Mouse (Mus musculus): Measurements from ENCODE around the gene Apoc2. TPM values are rescaled to one million over a fixed set of nuclear protein-coding genes. Genes with fewer than 3 reads are reported as not detected.
A peak's percentile ranks its signal among the peaks of the same experiment; 100 is the strongest.

Apoc2 gene
- not detected in 2 replicates for total RNA-seq (2012; rRNA removed)

GRCm38 (mm10) chr7:19677872-19678271 is at the start of gene Apoc2:
Gene Apoc2 (minus strand): TSS chr7:19677941.
- no peak within 1 kb of the TSS for H3K4me3 ChIP-seq (ENCODE audit: insufficient read depth in 1 of 2, low read depth in 1 of 2, low read length in 2 of 2, poor library complexity in 1 of 2, severe bottlenecking in 1 of 2)
- DNase-seq (ENCODE audit: low read depth, low spot score), result no peak
- in situ Hi-C loops (cut with MboI; ENCODE audit: low sequenced_read_pairs in 2 of 2, unreplicated experiment in 2 of 2), result no loop called here
- H3K9me3 ChIP-seq (ENCODE audit: control insufficient read depth, insufficient read depth, low read depth, low read length), result no peaks in the 10 kb centered on the region
- no peak for TF ChIP-seq MAFK (IDR thresholded peaks at IDR 0.05; ENCODE audit: insufficient read depth, low read depth, low read length)
- TF ChIP-seq CHD2 (IDR thresholded peaks at IDR 0.05; ENCODE audit: low read depth, low read length), result no peak
- no peak for TF ChIP-seq ZNF384 (IDR thresholded peaks at IDR 0.05; ENCODE audit: low read depth, low read length)
- TF ChIP-seq HCFC1 (IDR thresholded peaks at IDR 0.05; ENCODE audit: borderline replicate concordance, insufficient read depth, low read length), result no peak
- no peak for TF ChIP-seq ZC3H11A (IDR thresholded peaks at IDR 0.05; ENCODE audit: borderline replicate concordance, low read depth, low read length)
- H3K9ac ChIP-seq (ENCODE audit: insufficient read depth, low read depth, low read length, poor library complexity, severe bottlenecking), result no peak within 1 kb of the TSS
- no peaks in the 10 kb centered on the region for H3K36me3 ChIP-seq (ENCODE audit: control insufficient read depth, insufficient read depth, low read length, poor library complexity, severe bottlenecking)
- H3K4me1 ChIP-seq (ENCODE audit: control insufficient read depth in 2 of 2, insufficient read depth in 2 of 2, low read length in 2 of 2, poor library complexity in 1 of 2), result peaks cover 0 to 17% of the 10 kb centered on the region in 2 experiments; a peak in 3 of 4 replicates
- H3K27ac ChIP-seq (ENCODE audit: insufficient read depth, low read depth, low read length, poor library complexity, severe bottlenecking), result no peak within 1 kb of the TSS

GRCm38 (mm10) chr7:19726541-19726940 is 48.8 kb upstream of the Apoc2 start:
- Histone ChIP-seq H3K36me3 (ENCODE audit: control insufficient read depth, insufficient read depth, low read length, poor library complexity, severe bottlenecking) (peaks cover 72% of the 10 kb centered on the region), H3K4me1 (ENCODE audit: control insufficient read depth in 2 of 2, insufficient read depth in 2 of 2, low read length in 2 of 2, poor library complexity in 1 of 2) (peaks cover 0 to 20% of the 10 kb centered on the region in 2 experiments; a peak in 1 of 4 replicates), H3K27ac (ENCODE audit: insufficient read depth, low read depth, low read length, poor library complexity, severe bottlenecking) (no peak overlapping the region), H3K9ac (ENCODE audit: insufficient read depth, low read depth, low read length, poor library complexity, severe bottlenecking) (no peak overlapping the region), H3K4me3 (ENCODE audit: insufficient read depth in 1 of 2, low read depth in 1 of 2, low read length in 2 of 2, poor library complexity in 1 of 2, severe bottlenecking in 1 of 2) (no peak overlapping the region), H3K9me3 (ENCODE audit: control insufficient read depth, insufficient read depth, low read depth, low read length) (no peaks in the 10 kb centered on the region)
- no peak for TF ChIP-seq MAFK (IDR thresholded peaks at IDR 0.05; ENCODE audit: insufficient read depth, low read depth, low read length)
- no peak for TF ChIP-seq HCFC1 (IDR thresholded peaks at IDR 0.05; ENCODE audit: borderline replicate concordance, insufficient read depth, low read length)
- no peak for TF ChIP-seq ZNF384 (IDR thresholded peaks at IDR 0.05; ENCODE audit: low read depth, low read length)
- no peak for TF ChIP-seq ZC3H11A (IDR thresholded peaks at IDR 0.05; ENCODE audit: borderline replicate concordance, low read depth, low read length)
- TF ChIP-seq CHD2 (IDR thresholded peaks at IDR 0.05; ENCODE audit: low read depth, low read length), result no peak
- in situ Hi-C loops (cut with MboI; ENCODE audit: low sequenced_read_pairs in 2 of 2, unreplicated experiment in 2 of 2), result no loop called here
- no peak for DNase-seq (ENCODE audit: low read depth, low spot score)

- Histone ChIP-seq H3K4me3 (ENCODE audit: insufficient read depth in 1 of 2, low read depth in 1 of 2, low read length in 2 of 2, poor library complexity in 1 of 2, severe bottlenecking in 1 of 2) (no peak overlapping the region), H3K27ac (ENCODE audit: insufficient read depth, low read depth, low read length, poor library complexity, severe bottlenecking) (no peak overlapping the region), H3K9me3 (ENCODE audit: control insufficient read depth, insufficient read depth, low read depth, low read length) (no peaks in the 10 kb centered on the region), H3K36me3 (ENCODE audit: control insufficient read depth, insufficient read depth, low read length, poor library complexity, severe bottlenecking) (peaks cover 56% of the 10 kb centered on the region), H3K4me1 (ENCODE audit: control insufficient read depth in 2 of 2, insufficient read depth in 2 of 2, low read length in 2 of 2, poor library complexity in 1 of 2) (peaks cover 0 to 21% of the 10 kb centered on the region in 2 experiments; a peak in 1 of 4 replicates), H3K9ac (ENCODE audit: insufficient read depth, low read depth, low read length, poor library complexity, severe bottlenecking) (no peak overlapping the region)
- in situ Hi-C loops (cut with MboI; ENCODE audit: low sequenced_read_pairs in 2 of 2, unreplicated experiment in 2 of 2), result no loop called here
- no peak for TF ChIP-seq ZC3H11A (IDR thresholded peaks at IDR 0.05; ENCODE audit: borderline replicate concordance, low read depth, low read length)
- TF ChIP-seq CHD2 (IDR thresholded peaks at IDR 0.05; ENCODE audit: low read depth, low read length), result no peak
- no peak for TF ChIP-seq ZNF384 (IDR thresholded peaks at IDR 0.05; ENCODE audit: low read depth, low read length)
- TF ChIP-seq MAFK (IDR thresholded peaks at IDR 0.05; ENCODE audit: insufficient read depth, low read depth, low read length), result no peak
- no peak for DNase-seq (ENCODE audit: low read depth, low spot score)
Observed at GRCm38 (mm10) chr7:19724167-19724566, 46.4 kb upstream of the Apoc2 start.

- in situ Hi-C loops (cut with MboI; ENCODE audit: low sequenced_read_pairs in 2 of 2, unreplicated experiment in 2 of 2), result no loop called here
- Histone ChIP-seq H3K4me1 (ENCODE audit: control insufficient read depth in 2 of 2, insufficient read depth in 2 of 2, low read length in 2 of 2, poor library complexity in 1 of 2) (peaks cover 0 to 19% of the 10 kb centered on the region in 2 experiments; a peak in 1 of 4 replicates), H3K36me3 (ENCODE audit: control insufficient read depth, insufficient read depth, low read length, poor library complexity, severe bottlenecking) (peaks cover 49% of the 10 kb centered on the region), H3K27ac (ENCODE audit: insufficient read depth, low read depth, low read length, poor library complexity, severe bottlenecking) (no peak overlapping the region), H3K9ac (ENCODE audit: insufficient read depth, low read depth, low read length, poor library complexity, severe bottlenecking) (0 out of 2 replicates have a peak overlapping the region, but pooled peaks have one; percentile 13), H3K9me3 (ENCODE audit: control insufficient read depth, insufficient read depth, low read depth, low read length) (no peaks in the 10 kb centered on the region), H3K4me3 (ENCODE audit: insufficient read depth in 1 of 2, low read depth in 1 of 2, low read length in 2 of 2, poor library complexity in 1 of 2, severe bottlenecking in 1 of 2) (no peak overlapping the region)
- DNase-seq (ENCODE audit: low read depth, low spot score), result no peak
- TF ChIP-seq ZNF384 (IDR thresholded peaks at IDR 0.05; ENCODE audit: low read depth, low read length) (no peak), CHD2 (IDR thresholded peaks at IDR 0.05; ENCODE audit: low read depth, low read length) (no peak), HCFC1 (IDR thresholded peaks at IDR 0.05; ENCODE audit: borderline replicate concordance, insufficient read depth, low read length) (no peak), MAFK (IDR thresholded peaks at IDR 0.05; ENCODE audit: insufficient read depth, low read depth, low read length) (no peak), ZC3H11A (IDR thresholded peaks at IDR 0.05; ENCODE audit: borderline replicate concordance, low read depth, low read length) (no peak)
Observed at GRCm38 (mm10) chr7:19722754-19723195, 45.0 kb upstream of the Apoc2 start.

Data from ES-E14 (cell line).